Mouse (Mus musculus) kidney, embryonic 14.5 days (tissue): Measurements from ENCODE around the gene Clec2l. TPM values are rescaled to one million over a fixed set of nuclear protein-coding genes. Genes with fewer than 3 reads are reported as not detected.

Source experiments
- ATAC-seq: fragments of 200-750 bp; cut with Nextera tagmentation; 2 replicates; pipeline ENCODE4 v1.8.0; 2017; ENCODE audit warnings: moderate number of reproducible peaks, mild to moderate bottlenecking, moderate TSS enrichment, moderate library complexity; ENCODE audit not compliant: low FRiP score, low TSS enrichment
- H3K27ac ChIP-seq: fragments of 300-500 bp; sonication (generic); 2 replicates; pipeline ENCODE4 v1.5.1; 2014; ENCODE audit warnings: low read depth, mild to moderate bottlenecking, low read length, moderate library complexity, mixed read lengths
- H3K27me3 ChIP-seq: fragments of 300-500 bp; sonication (generic); 2 replicates; pipeline ENCODE4 v1.6.1; 2014; ENCODE audit warnings: mild to moderate bottlenecking, low read length; ENCODE audit not compliant: control insufficient read depth, insufficient read depth
- H3K36me3 ChIP-seq: fragments of 300-500 bp; sonication (generic); 2 replicates; pipeline ENCODE4 v1.6.1; 2014; ENCODE audit warnings: low read length, mixed read lengths; ENCODE audit not compliant: control insufficient read depth, insufficient read depth
- H3K4me1 ChIP-seq: fragments of 300-500 bp; sonication (generic); 2 replicates; pipeline ENCODE4 v1.6.1; 2014; ENCODE audit warnings: low read length, mixed read lengths; ENCODE audit not compliant: control insufficient read depth, insufficient read depth
- H3K4me2 ChIP-seq: fragments of 300-500 bp; sonication (generic); replicated peaks from 2 replicates; pipeline ENCODE4 v1.6.1; 2014; ENCODE audit warnings: low read depth, mild to moderate bottlenecking, low read length
- H3K4me3 ChIP-seq: fragments of 300-500 bp; sonication (generic); 2 replicates; pipeline ENCODE4 v1.5.1; 2014; ENCODE audit warnings: mild to moderate bottlenecking, low read length
- H3K9ac ChIP-seq: fragments of 300-500 bp; sonication (generic); 2 replicates; pipeline ENCODE4 v1.6.1; 2014; ENCODE audit warnings: low read depth, mild to moderate bottlenecking, low read length, moderate library complexity
- H3K9me3 ChIP-seq: fragments of 300-500 bp; sonication (generic); 2 replicates; pipeline ENCODE4 v1.6.1; 2016; ENCODE audit warnings: low read length; ENCODE audit not compliant: control insufficient read depth
- whole genome bisulfite sequencing: fragments of 180-500 bp; shearing (Covaris S2); extraction: QIAGEN DNeasy Blood & Tissue Kit; methylation state at CpG from one replicate; pipeline ENCODE4 v1.1.7; 2014; 5-methylcytosine and 5-hydroxymethylcytosine counted together
- polyA plus RNA-seq: library from polyadenylated mRNA; unstranded; fragments of >200 nt; fragmentation: Nextera tagmentation; extraction: Ambion mirVana; gene quantifications from 2 replicates; pipeline ENCODE4 v1.2.1, GENCODE M21; 2014

Clec2l gene
- polyA plus RNA-seq, 1 experiment from 2014 or later: 1.1 TPM

GRCm38 (mm10) chr6:38634461-38634860, 28.4 kb upstream of the Clec2l start:
- Histone ChIP-seq H3K9ac (no peak overlapping the region), H3K4me1 (peaks cover 5% of the 10 kb centered on the region; the same call in 1 of the 2 replicates), H3K9me3 (no peaks in the 10 kb centered on the region), H3K4me2 (no peak overlapping the region), H3K27ac (no peak overlapping the region), H3K36me3 (no peaks in the 10 kb centered on the region), H3K4me3 (no peak overlapping the region), H3K27me3 (peaks cover 50% of the 10 kb centered on the region)
- ATAC-seq: no peak
- 77% methylated on average over 8 of the region's 8 CpGs for WGBS

DNA sequence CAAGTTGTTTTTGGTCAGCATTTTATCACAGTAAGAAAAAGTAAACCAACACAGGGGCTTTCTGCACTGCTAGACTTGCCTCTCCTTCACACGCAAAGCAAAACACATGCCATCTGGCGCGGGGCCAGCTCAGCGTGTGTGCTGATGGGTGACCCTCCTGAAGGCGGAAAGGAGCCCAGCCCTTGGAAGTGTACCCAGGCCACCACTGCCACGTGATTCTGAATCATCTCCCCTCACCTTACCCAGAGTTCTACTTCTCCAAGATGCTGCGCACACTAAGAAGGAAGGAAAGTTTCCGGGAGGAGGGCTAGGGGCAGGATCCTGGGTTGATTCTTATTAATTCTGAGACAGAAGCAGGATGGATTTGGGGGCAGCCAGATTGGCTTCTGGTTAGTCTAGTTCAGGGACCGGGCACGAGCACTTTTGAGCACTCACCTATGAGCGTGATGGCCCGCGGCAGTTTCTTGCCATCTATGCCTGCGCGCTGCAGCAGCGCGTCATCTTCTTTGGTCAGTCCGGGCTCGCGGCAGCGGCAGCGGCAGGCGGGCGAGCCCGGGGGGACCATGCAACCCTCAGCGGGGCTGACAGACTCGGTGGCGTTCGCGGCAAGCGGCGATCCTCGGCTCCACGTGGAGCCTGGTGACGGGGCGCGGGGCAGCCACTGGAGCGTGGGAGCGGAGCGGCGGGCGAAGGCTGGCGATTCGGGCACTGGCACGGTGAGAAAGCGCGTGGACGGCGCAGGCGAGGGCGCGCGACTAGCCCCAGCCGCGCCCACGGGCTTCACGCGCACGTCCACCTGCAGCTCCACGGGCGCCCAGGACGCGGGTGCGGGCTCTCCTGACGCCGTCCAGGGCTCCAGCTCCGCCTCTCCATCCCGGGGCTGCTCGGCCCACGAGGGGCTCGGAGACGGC, 26.7 kb upstream of the Clec2l start:
- peak overlapping the region; percentile 99 for H3K4me2 ChIP-seq
- no peak overlapping the region for H3K27ac ChIP-seq
- peaks cover 67% of the 10 kb centered on the region for H3K27me3 ChIP-seq
- no peaks in the 10 kb centered on the region for H3K9me3 ChIP-seq
- peaks cover 5% of the 10 kb centered on the region; the same call in 1 of the 2 replicates for H3K4me1 ChIP-seq
- ATAC-seq: peak; percentile 60
- peak overlapping the region; percentile 50 for H3K4me3 ChIP-seq
- no peaks in the 10 kb centered on the region for H3K36me3 ChIP-seq
- 2% methylated on average over 57 of the region's 72 CpGs for WGBS
- peak overlapping the region; percentile 51 for H3K9ac ChIP-seq

GRCm38 (mm10) chr6:38636852-38637618, 25.8 kb upstream of the Clec2l start, which contains the start of gene Klrg2:
TSS of gene Klrg2 (minus strand) at chr6:38637242.
- Histone ChIP-seq H3K27me3 (peaks cover 76% of the 10 kb centered on the region), H3K4me2 (peak within 1 kb of the TSS; percentile 99), H3K4me1 (peaks cover 5% of the 10 kb centered on the region; the same call in 1 of the 2 replicates), H3K4me3 (peak within 1 kb of the TSS; percentile 50), H3K9me3 (no peaks in the 10 kb centered on the region), H3K36me3 (no peaks in the 10 kb centered on the region), H3K9ac (peak within 1 kb of the TSS; percentile 51), H3K27ac (no peak within 1 kb of the TSS)
- WGBS: 2% methylated on average over 60 of the region's 60 CpGs
- peak; percentile 82 for ATAC-seq

DNA sequence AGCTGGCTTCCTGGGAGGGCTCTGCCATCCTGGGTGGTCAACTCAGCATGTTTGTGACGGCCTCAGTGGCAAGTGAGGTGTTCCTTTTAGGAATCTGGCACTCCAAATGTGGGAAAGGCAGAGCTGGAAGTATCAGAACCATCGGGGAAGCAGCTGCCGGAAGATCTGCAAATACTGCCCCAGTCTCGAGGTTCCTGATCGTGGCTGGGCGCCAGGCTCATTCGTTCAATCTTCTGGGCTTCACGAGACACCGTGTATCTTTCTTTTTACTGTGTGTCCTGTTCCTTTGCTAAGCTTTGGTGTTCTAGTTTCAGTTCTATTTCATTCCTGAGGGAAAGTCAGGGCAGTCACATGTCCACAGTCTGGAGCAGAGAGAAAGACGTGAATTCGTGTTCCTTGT, 22.5 kb upstream of the Clec2l start:
- WGBS: 76% methylated on average over 11 of the region's 11 CpGs
- Histone ChIP-seq H3K4me3 (no peak overlapping the region), H3K27me3 (peaks cover 58% of the 10 kb centered on the region), H3K9ac (no peak overlapping the region), H3K27ac (no peak overlapping the region), H3K9me3 (no peaks in the 10 kb centered on the region), H3K4me1 (peaks cover 5% of the 10 kb centered on the region; the same call in 1 of the 2 replicates), H3K4me2 (no peak overlapping the region), H3K36me3 (no peaks in the 10 kb centered on the region)
- no peak for ATAC-seq

- Histone ChIP-seq H3K27me3 (peaks cover 49% of the 10 kb centered on the region), H3K27ac (no peak overlapping the region), H3K4me1 (no peaks in the 10 kb centered on the region; the same call in 1 of the 2 replicates), H3K4me3 (no peak overlapping the region), H3K36me3 (no peaks in the 10 kb centered on the region), H3K4me2 (no peak overlapping the region), H3K9ac (no peak overlapping the region), H3K9me3 (no peaks in the 10 kb centered on the region)
- ATAC-seq: no peak
- WGBS: 71% methylated on average over 5 of the region's 5 CpGs
Observed at GRCm38 (mm10) chr6:38641228-38641627, 21.6 kb upstream of the Clec2l start.

GRCm38 (mm10) chr6:38641645-38642044, 21.2 kb upstream of the Clec2l start:
- WGBS: 49% methylated on average over 5 of the region's 5 CpGs
- Histone ChIP-seq H3K9ac (no peak overlapping the region), H3K36me3 (no peaks in the 10 kb centered on the region), H3K27ac (no peak overlapping the region), H3K9me3 (no peaks in the 10 kb centered on the region), H3K4me2 (no peak overlapping the region), H3K4me3 (no peak overlapping the region), H3K4me1 (no peaks in the 10 kb centered on the region; the same call in 1 of the 2 replicates), H3K27me3 (peaks cover 48% of the 10 kb centered on the region)
- ATAC-seq: no peak

DNA sequence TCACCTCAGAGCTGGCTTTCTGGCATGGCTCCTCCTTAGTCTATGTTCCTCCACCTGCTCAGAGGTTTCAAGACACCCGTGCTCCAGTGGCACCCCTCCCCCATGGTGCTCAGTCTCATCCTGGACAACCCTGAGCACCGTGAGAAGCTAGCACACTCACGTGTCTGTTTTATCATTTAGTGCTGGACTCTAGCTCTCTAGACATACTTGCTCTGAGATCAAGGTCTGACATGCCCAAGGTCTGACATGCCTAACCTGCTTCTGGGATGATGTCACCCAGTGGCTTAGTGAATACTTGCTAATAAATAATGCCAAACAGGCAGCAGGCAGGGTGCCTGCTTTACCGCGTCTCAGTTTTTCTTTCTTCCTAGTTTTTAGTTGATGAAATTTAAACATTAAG, 20.3 kb upstream of the Clec2l start:
- Histone ChIP-seq H3K36me3 (no peaks in the 10 kb centered on the region), H3K4me2 (no peak overlapping the region), H3K9ac (no peak overlapping the region), H3K4me1 (no peaks in the 10 kb centered on the region), H3K9me3 (no peaks in the 10 kb centered on the region), H3K27ac (no peak overlapping the region), H3K27me3 (peaks cover 43% of the 10 kb centered on the region), H3K4me3 (no peak overlapping the region)
- 53% methylated on average over 5 of the region's 5 CpGs for WGBS
- no peak for ATAC-seq

DNA sequence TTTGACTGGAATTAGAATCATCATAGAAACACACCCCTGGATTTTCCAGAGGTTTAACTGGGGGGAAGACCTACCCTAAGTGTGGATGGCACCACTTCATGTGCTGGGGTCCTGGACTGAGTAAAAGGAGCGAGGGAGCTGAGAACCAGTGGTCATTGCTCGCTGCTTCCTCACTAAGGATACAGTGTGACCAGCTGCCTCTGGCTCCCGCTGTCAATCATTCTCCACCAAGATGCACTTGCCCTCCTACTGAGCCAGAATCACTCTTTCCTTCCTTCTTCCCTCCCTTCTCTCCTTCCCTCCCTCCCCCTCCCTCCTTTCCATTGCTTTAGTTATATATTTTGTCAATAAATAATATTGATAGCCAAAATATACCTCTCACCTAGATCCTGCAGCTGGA, 19.8 kb upstream of the Clec2l start:
- no peaks in the 10 kb centered on the region for H3K4me1 ChIP-seq
- H3K27me3 ChIP-seq: peaks cover 39% of the 10 kb centered on the region
- H3K9me3 ChIP-seq: no peaks in the 10 kb centered on the region
- ATAC-seq: no peak
- WGBS: 84% methylated on average over 3 of the region's 3 CpGs
- no peak overlapping the region for H3K4me3 ChIP-seq
- H3K36me3 ChIP-seq: no peaks in the 10 kb centered on the region
- H3K4me2 ChIP-seq: no peak overlapping the region
- H3K9ac ChIP-seq: no peak overlapping the region
- no peak overlapping the region for H3K27ac ChIP-seq

- Histone ChIP-seq H3K9ac (no peak overlapping the region), H3K9me3 (no peaks in the 10 kb centered on the region), H3K36me3 (no peaks in the 10 kb centered on the region), H3K4me3 (no peak overlapping the region), H3K27ac (no peak overlapping the region), H3K4me2 (no peak overlapping the region), H3K4me1 (no peaks in the 10 kb centered on the region), H3K27me3 (no peaks in the 10 kb centered on the region)
- ATAC-seq: no peak
- WGBS: 79% methylated on average over 3 of the region's 3 CpGs
Observed at GRCm38 (mm10) chr6:38649545-38649944, 13.3 kb upstream of the Clec2l start.
